Mouse (Mus musculus) midbrain, postnatal 0 days (tissue): ENCODE measurements around the gene Igsf8. TPM values are rescaled to one million over a fixed set of nuclear protein-coding genes. Genes with fewer than 3 reads are reported as not detected.

Experiments used
- ATAC-seq: fragments of 200-750 bp; cut with Nextera tagmentation; 2 replicates; pipeline ENCODE4 v1.8.0; 2017; ENCODE audit warnings: moderate number of reproducible peaks, mild to moderate bottlenecking, moderate TSS enrichment, moderate library complexity; ENCODE audit not compliant: low FRiP score
- DNase-seq: peaks from one replicate; pipeline ENCODE4 v3.0.0-alpha.2; 2015; ENCODE audit warnings: low spot score
- H3K27ac ChIP-seq: fragments of 300-500 bp; sonication (generic); 2 replicates; pipeline ENCODE4 v1.5.1; 2014; ENCODE audit warnings: low read depth, mild to moderate bottlenecking, low read length, mixed read lengths
- H3K27me3 ChIP-seq: fragments of 300-500 bp; sonication (generic); 2 replicates; pipeline ENCODE4 v1.6.1; 2014; ENCODE audit warnings: low read length, control low read depth, mixed read lengths; ENCODE audit not compliant: insufficient read depth
- H3K36me3 ChIP-seq: fragments of 300-500 bp; sonication (generic); 2 replicates; pipeline ENCODE4 v1.6.1; 2014; ENCODE audit warnings: low read length, control low read depth, mixed read lengths; ENCODE audit not compliant: insufficient read depth
- H3K4me1 ChIP-seq: fragments of 300-500 bp; sonication (generic); 2 replicates; pipeline ENCODE4 v1.6.1; 2014; ENCODE audit warnings: mild to moderate bottlenecking, control low read depth, antibody characterized with exemption, low read length, mixed read lengths; ENCODE audit not compliant: insufficient read depth
- H3K4me2 ChIP-seq: fragments of 300-500 bp; sonication (generic); 2 replicates; pipeline ENCODE4 v1.6.1; 2014; ENCODE audit warnings: low read depth, mild to moderate bottlenecking, low read length, mixed read lengths; ENCODE audit not compliant: poor library complexity, severe bottlenecking
- H3K4me3 ChIP-seq: fragments of 300-500 bp; sonication (generic); 2 replicates; pipeline ENCODE4 v1.5.1; 2014; ENCODE audit warnings: low read depth, mild to moderate bottlenecking, low read length, moderate library complexity
- H3K9ac ChIP-seq: fragments of 300-500 bp; sonication (generic); replicated peaks from 2 replicates; pipeline ENCODE4 v1.6.1; 2014; ENCODE audit warnings: mild to moderate bottlenecking, low read length, moderate library complexity, mixed read lengths; ENCODE audit not compliant: poor library complexity, severe bottlenecking
- H3K9me3 ChIP-seq: fragments of 300-500 bp; sonication (generic); 2 replicates; pipeline ENCODE4 v1.6.1; 2016; ENCODE audit warnings: low read length, control low read depth
- CTCF ChIP-seq: IDR thresholded peaks from 2 replicates; pipeline ENCODE4 v1.5.1; 2016; ENCODE audit warnings: antibody characterized with exemption, mild to moderate bottlenecking
- WGBS: fragments of 180-500 bp; shearing (Covaris S2); extraction: QIAGEN DNeasy Blood & Tissue Kit; methylation state at CpG from one replicate; pipeline ENCODE4 v1.1.7; 2014; 5-methylcytosine and 5-hydroxymethylcytosine counted together
- polyA plus RNA-seq: library from polyadenylated mRNA; unstranded; fragments of >200 nt; fragmentation: Nextera tagmentation; extraction: Ambion mirVana; gene quantifications from 2 replicates; pipeline ENCODE4 v1.2.1, GENCODE M21; 2015
- total RNA-seq: library from RNA; depleted of rRNA; stranded (reverse); fragments of >200 nt; gene quantifications from 2 replicates; pipeline ENCODE4 v1.2.3, GENCODE M21; 2014

The Igsf8 gene
- total and polyA plus RNA-seq, 2 experiments from 2014 or later: 79.6 to 114 TPM

DNA sequence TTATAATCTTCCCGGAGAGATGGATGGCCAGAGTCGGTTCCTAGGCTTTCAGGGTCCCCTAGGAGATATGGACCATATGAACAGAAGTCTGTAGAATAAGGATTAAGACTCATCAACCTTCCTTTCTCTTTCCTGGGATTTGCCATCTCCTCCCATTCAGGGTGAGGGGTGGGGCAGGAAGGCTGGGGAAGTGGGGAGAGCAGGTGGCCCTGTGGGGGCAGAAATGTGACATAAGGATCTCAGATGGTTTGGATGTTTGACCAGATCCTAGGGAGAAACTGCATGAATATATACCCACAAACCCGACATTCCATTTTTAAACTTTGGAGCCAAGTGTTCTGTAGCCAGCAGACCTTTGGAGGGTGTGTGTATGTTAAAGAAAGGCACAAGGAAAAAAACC, 66.6 kb downstream of the Igsf8 start:
- Histone ChIP-seq H3K36me3 (no peaks in the 10 kb centered on the region), H3K9ac (no peak overlapping the region), H3K9me3 (no peaks in the 10 kb centered on the region), H3K4me3 (no peak overlapping the region), H3K27ac (no peak overlapping the region), H3K4me1 (peaks cover 19% of the 10 kb centered on the region; the same call in 1 of the 2 replicates), H3K4me2 (peak overlapping the region; percentile 78), H3K27me3 (no peaks in the 10 kb centered on the region)
- no peak for TF ChIP-seq CTCF
- WGBS: 86% methylated on average over 3 of the region's 3 CpGs
- DNase-seq (no peak), ATAC-seq (no peak)

DNA sequence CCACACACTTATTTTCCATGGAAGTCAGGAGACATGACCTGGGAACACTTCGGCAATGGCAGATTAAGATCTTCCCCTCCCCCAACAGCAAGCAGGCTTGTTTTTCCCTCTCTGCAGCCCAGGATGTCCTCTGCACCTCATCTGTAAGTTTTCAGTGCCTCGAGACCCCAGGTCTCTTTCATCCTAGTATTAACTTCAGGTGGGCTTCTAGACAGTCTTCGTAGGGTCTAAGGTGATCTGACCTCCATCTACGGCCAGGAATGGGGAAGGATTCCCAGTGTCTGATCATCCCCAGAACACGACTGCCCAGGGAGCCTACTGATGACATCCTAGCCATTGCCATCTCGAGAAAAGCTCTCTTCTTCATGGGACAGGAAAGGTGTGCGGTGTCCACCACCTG, 67.0 kb downstream of the Igsf8 start:
- Histone ChIP-seq H3K9ac (peak overlapping the region; percentile 65; the same call in 1 of the 2 replicates), H3K4me3 (peak overlapping the region; percentile 46)
- no peak for DNase-seq

DNA sequence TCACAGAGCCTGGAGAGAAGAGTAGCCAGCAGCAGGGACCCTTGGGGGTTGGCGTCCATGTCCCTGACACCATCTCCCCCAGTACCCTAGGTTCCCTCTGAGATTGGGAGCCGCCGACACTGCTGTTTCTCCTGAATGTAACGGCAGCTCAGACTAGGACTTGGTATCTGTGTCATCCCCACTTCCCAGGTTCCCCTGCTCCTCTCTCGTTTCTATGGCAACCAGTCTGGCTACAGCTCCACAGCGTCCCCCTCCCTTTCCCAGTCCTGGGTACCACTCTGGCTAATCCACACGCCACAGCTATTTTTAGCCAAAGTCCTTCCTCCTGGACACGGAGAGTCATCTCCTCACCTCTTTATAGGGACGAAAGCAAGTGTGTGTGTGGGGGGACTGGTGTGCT, 67.7 kb downstream of the Igsf8 start, which contains the start of gene Kcnj9:
Gene Kcnj9 (minus strand): TSS at position 188 of the 400 bp plus-strand sequence.
- Histone ChIP-seq H3K36me3 (no peaks in the 10 kb centered on the region), H3K27me3 (no peaks in the 10 kb centered on the region), H3K4me1 (peaks cover 19% of the 10 kb centered on the region; the same call in 1 of the 2 replicates), H3K27ac (peak within 1 kb of the TSS; percentile 73), H3K9ac (peak within 1 kb of the TSS; percentile 65), H3K4me2 (peak within 1 kb of the TSS; percentile 78), H3K4me3 (peak within 1 kb of the TSS; percentile 46), H3K9me3 (no peaks in the 10 kb centered on the region)
- DNase-seq (peak; percentile 94), ATAC-seq (peak; percentile 89)
- WGBS: 5% methylated on average over 9 of the region's 9 CpGs
- TF ChIP-seq CTCF: no peak

More for the DNA sequence above, 67.0 kb downstream of the Igsf8 start:
- no peaks in the 10 kb centered on the region for H3K9me3 ChIP-seq
- H3K27me3 ChIP-seq: no peaks in the 10 kb centered on the region
- no peaks in the 10 kb centered on the region for H3K36me3 ChIP-seq
- H3K27ac ChIP-seq: no peak overlapping the region
- TF ChIP-seq CTCF: no peak
- H3K4me1 ChIP-seq: peaks cover 19% of the 10 kb centered on the region; the same call in 1 of the 2 replicates
- no peak for ATAC-seq
- peak overlapping the region; percentile 78 for H3K4me2 ChIP-seq
- WGBS: 74% methylated on average over 7 of the region's 7 CpGs

DNA sequence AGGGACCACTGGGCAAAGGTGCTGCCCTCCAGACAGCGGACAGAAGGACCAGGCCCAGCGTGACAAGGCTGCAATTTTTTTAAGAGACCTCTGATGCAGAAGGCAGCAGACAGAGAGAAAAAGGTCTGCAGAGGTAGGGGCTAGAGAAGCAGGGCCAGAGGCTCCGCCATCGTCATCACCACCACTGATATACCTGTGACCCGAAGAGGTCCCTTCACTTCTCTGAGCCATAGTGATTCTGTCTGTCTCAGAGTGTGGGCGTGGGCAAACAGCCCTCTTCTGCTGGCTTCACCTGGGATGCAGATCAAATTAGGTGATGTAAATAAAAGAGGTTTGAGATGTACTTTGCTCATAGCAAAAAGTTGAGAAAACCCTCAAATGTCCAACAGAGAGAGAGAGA, 68.2 kb downstream of the Igsf8 start:
- H3K4me2 ChIP-seq: peak overlapping the region; percentile 78
- no peak for DNase-seq
- H3K9ac ChIP-seq: peak overlapping the region; percentile 65
- TF ChIP-seq CTCF: no peak
- H3K27ac ChIP-seq: peak overlapping the region; percentile 73
- WGBS: 56% methylated on average over 6 of the region's 6 CpGs
- H3K9me3 ChIP-seq: no peaks in the 10 kb centered on the region
- H3K4me3 ChIP-seq: peak overlapping the region; percentile 46; the same call in 1 of the 2 replicates
- H3K36me3 ChIP-seq: no peaks in the 10 kb centered on the region
- 0 out of 2 replicates have a peak, but pooled peaks have one; percentile 5 for ATAC-seq
- H3K27me3 ChIP-seq: no peaks in the 10 kb centered on the region
- peaks cover 19% of the 10 kb centered on the region; the same call in 1 of the 2 replicates for H3K4me1 ChIP-seq

DNA sequence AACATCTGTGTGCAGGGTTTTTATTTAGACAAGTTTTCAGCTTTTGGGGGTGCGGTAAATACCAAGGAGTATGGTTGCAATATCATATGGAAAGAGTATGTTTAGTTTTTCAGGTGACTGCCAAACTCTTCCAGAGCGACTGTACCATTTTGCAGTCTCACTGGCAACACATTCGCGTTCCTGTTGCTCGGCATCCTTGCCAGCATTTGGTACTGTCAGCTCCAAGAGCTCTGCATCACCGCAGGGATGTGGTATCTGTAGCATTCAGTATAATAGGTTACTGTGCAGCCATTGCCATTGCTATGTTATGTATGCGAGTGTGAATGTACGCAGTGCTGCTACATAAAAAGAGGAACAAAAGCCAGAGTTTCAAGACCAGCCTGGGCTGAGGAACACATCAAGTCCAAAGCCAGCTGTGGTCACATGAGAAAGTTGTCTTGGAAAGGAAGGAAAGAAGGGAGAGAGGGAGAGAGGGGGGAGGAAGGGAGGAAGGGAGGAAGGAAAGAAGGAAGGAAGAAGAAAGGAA, 70.0 kb downstream of the Igsf8 start:
- WGBS: 74% methylated on average over 8 of the region's 8 CpGs
- DNase-seq (no peak), ATAC-seq (no peak)
- Histone ChIP-seq H3K4me3 (no peak overlapping the region), H3K9ac (no peak overlapping the region), H3K27ac (no peak overlapping the region), H3K9me3 (no peaks in the 10 kb centered on the region), H3K4me2 (no peak overlapping the region), H3K27me3 (no peaks in the 10 kb centered on the region), H3K4me1 (peaks cover 13% of the 10 kb centered on the region; the same call in 1 of the 2 replicates), H3K36me3 (no peaks in the 10 kb centered on the region)
- TF ChIP-seq CTCF: no peak

DNA sequence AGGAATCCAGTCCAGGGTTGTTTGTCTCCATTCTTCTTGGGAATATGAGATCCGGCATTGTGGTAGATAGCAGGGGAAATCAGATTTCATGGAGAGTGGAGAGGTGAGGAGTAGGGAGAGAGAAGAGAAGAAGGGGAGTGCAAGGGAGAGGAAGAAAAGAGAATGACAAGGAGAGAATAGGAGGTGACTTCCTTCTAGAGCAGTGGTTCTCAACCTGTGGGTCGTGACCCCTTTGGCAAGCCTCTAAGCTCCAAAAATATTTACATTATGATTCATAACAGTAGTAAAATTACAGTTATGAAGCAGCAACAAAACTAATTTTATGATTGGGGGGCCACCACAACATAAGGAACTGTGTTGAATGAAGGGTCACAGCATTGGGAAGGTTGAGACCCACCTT, 71.5 kb downstream of the Igsf8 start:
- H3K9me3 ChIP-seq: no peaks in the 10 kb centered on the region
- 78% methylated on average over 2 of the region's 2 CpGs for WGBS
- no peak overlapping the region for H3K4me2 ChIP-seq
- H3K36me3 ChIP-seq: no peaks in the 10 kb centered on the region
- ATAC-seq (no peak), DNase-seq (no peak)
- no peaks in the 10 kb centered on the region for H3K27me3 ChIP-seq
- TF ChIP-seq CTCF: no peak
- no peak overlapping the region for H3K9ac ChIP-seq
- no peak overlapping the region for H3K4me3 ChIP-seq
- H3K4me1 ChIP-seq: peaks cover 10% of the 10 kb centered on the region; the same call in 1 of the 2 replicates
- H3K27ac ChIP-seq: no peak overlapping the region
